Mouse (Mus musculus) left cerebral cortex, postnatal 36 days (tissue): ENCODE data around the gene Uspl1. TPM values are rescaled to one million over a fixed set of nuclear protein-coding genes. Genes with fewer than 3 reads are reported as not detected.

Experiments
- DNase-seq, 2 experiments: peaks; one replicate each; pipeline ENCODE4 v3.0.0; 2021 to 2022; ENCODE audit warnings: low spot score in 2 of 2, mixed read lengths in 1 of 2
- intact Hi-C: fragments of 180-260 bp; cut with DNase I; formaldehyde crosslinking; loops from one replicate; pipeline ENCODE4 v1.15.1; 2025
- total RNA-seq, 2 experiments: library from RNA; stranded (reverse); gene quantifications; 2 replicates each; pipeline ENCODE4 v1.2.3; 2021

Gene Uspl1
- total RNA-seq, 2 experiments from 2014 or later: 38.5 to 43.6 TPM

DNA sequence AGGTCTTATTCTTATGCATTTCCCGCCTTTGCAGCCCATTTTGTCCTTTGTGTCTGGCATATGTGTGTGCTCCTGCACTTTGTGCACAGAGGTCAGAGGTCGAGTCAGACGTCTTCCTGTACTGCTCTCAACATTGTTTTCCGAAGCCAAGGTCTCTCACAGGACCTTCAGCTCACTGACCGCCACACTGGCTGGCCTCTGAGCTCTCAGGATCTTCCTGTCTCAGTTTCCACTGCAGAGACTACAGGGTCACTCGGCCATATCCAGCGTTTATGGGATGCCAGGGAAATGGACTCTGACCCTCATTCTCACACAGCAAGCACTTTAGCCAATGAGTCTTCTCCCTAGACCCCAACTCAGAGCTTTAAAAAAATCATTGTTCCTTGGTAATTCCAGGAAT lies 19.3 kb upstream of the Uspl1 start:
- intact Hi-C loops: no loop called here

DNA sequence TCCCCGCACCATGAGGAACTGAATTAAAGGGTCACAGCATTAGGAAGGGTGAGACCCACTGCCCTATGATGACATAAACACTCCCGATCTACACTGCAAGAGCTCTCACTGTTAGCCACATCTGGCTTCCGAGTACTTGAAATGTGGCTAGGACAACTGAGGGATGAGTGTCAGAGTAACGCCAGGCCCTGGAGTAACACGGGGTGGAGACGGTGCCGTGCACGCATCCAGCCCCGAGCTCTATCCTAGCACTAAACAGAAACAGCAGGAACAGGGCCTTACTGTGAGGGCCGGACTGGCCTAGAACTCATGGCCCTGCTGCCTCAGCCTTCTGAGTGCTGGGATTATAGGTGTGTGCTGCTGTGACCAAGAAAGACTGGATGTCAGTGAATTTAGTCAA lies 18.1 kb upstream of the Uspl1 start:
- intact Hi-C loops: no loop called here

More for the DNA sequence above, 19.3 kb upstream of the Uspl1 start:
- DNase-seq: no peak

DNA sequence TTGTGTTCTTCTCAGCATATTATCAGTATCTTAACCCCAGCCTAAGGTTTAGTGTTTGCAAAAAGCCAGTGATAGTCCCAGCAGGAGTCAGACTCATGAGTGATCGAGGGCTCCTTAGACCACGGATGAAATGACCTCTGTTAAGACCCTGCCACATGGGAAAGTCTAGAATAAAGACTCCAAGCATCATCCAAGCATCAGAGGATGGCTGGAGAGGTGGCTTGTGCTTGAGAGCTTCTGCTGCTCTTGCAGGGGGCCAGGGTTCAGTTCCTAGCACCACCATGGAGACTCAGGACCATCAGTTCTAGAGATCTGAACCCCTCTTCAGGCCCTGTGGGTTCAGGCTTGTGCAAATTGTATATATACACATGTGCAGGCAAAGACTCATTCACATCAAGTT lies 16.1 kb upstream of the Uspl1 start:
- DNase-seq: no peak
- intact Hi-C loops: no loop called here

More for the DNA sequence above, 18.1 kb upstream of the Uspl1 start:
- DNase-seq: no peak

DNA sequence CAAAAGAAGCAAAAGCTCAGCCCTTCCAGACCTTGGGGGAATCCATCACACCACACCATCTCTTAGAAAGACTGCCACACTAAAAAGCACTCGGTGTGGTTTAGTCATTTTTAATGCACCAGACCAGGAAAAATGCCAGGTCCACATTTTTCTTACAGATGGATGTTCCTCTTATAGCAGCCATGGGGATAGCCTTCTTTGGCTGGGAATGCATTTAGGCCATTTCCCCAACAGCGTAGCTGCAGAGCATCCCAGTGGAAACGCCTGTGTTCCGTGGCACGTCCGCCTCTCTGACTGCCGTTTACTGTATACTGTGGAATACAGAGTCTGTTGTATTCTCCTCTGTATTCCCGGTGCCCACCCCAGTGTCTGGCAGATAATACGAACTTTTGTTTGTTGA lies 15.3 kb upstream of the Uspl1 start:
- DNase-seq: peak; percentile 17 to 41
- intact Hi-C loops: no loop called here

- intact Hi-C loops: no loop called here
- no peak for DNase-seq
These were observed 13.1 kb upstream of the Uspl1 start for GRCm38 (mm10) chr5:149170841-149171588.

- intact Hi-C loops: no loop called here
- no peak for DNase-seq
These were observed 11.9 kb upstream of the Uspl1 start for GRCm38 (mm10) chr5:149172246-149172645.

- intact Hi-C loops: no loop called here
- no peak for DNase-seq
These were observed 9.6 kb upstream of the Uspl1 start for GRCm38 (mm10) chr5:149174527-149174926.

DNA sequence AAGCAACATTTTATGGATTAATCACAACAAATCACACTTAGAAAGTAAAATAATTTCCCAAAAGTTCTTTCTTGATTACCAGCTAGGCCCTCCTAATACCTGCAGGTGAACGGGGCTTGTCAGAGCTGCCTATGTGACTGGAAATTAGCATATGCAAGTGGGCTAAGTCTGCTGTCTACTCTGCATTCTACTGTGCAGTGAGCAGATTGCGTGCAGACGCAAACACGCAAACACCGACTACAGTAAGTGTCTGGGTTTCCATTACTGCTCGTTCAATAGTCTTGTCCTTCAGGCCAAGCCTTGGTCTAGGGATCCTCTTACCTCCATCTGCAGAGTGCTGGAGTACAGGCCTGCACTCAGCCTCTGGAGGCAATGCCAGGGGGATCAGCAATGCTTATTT lies 8.4 kb upstream of the Uspl1 start:
- intact Hi-C loops: no loop called here
- DNase-seq: no peak

- no peak for DNase-seq
- intact Hi-C loops: no loop called here
These were observed 6.1 kb upstream of the Uspl1 start for GRCm38 (mm10) chr5:149178095-149178494.

- no peak for DNase-seq
- intact Hi-C loops: loop anchor here (5.0 to 10.0 kb wide), 6 partner anchors 38 to 457 kb away; partner anchors contain the start of genes Hsph1 and Wdr95
These were observed 4.3 kb upstream of the Uspl1 start for GRCm38 (mm10) chr5:149179826-149180225.

DNA sequence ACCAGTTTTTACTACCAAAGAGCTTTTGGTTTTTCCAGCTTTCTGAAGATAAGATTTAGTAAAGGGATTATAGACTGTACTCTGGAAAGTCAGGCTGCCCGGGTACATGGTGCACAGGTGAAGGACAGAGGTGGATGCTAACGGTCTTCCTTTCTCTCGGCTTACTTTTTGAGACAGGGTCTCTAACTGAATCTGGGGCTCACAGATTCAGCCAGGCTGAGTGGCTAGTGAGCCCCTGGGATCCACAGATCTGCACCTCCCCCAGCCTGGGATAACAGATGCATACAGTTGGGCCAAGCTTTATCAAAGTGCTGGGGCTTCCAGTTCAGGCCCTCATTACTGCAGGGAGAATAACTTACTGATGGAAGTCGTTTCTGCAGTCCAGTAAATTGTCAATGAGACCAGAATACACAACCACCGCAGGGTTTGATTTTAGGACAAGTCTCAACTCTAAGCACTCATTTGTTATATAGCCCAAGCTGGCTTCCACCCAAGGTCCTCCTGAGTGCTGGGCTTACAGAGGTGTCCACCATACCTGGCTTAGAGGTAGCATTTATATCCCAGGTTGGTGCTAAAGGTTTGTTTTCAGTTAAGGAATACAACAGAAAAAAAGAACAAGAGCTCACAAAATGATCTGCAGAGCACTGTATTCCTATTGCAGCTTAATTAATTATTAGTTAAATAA lies 1.8 kb upstream of the Uspl1 start:
- DNase-seq: no peak
- intact Hi-C loops: loop anchor here (5.0 to 10.0 kb wide), 6 partner anchors 40 to 455 kb away; partner anchors contain the start of genes Hsph1 and Wdr95

DNA sequence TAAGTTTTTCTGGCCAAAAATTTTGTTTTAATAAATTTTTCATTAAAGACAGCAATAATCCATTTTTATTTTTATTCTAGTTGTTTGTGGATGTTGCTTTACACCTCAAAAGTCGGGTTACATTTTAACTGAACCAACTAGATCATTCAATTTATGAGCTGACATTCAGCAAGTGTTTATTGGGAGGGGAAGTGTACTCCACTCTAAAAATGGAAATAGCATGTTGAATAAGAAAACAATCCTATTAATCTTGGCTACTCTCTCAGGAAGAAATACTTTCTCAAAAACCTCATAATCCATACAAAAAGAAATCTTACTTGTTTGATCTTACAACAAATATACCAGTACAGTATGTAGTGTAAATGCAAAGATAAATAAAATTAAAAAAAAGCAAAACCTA lies 1.0 kb upstream of the Uspl1 start:
- intact Hi-C loops: loop anchor here (5.0 to 10.0 kb wide), 6 partner anchors 41 to 454 kb away; partner anchors contain the start of genes Hsph1 and Wdr95
- no peak for DNase-seq

GRCm38 (mm10) chr5:149183721-149184103 lies 438 bp upstream of the Uspl1 start:
- intact Hi-C loops: loop anchor here (1.0 to 10.0 kb wide), 9 partner anchors 41 to 454 kb away; partner anchors contain the start of genes Hsph1, Katnal1 and Wdr95
- DNase-seq: no peak

GRCm38 (mm10) chr5:149184844-149185186 lies 665 bp downstream of the Uspl1 start:
- intact Hi-C loops: loop anchor here (1.0 to 10.0 kb wide), 9 partner anchors 43 to 452 kb away; partner anchors contain the start of genes Hsph1, Katnal1 and Wdr95
- DNase-seq: peak in 1 of 2 experiments; percentile 54

DNA sequence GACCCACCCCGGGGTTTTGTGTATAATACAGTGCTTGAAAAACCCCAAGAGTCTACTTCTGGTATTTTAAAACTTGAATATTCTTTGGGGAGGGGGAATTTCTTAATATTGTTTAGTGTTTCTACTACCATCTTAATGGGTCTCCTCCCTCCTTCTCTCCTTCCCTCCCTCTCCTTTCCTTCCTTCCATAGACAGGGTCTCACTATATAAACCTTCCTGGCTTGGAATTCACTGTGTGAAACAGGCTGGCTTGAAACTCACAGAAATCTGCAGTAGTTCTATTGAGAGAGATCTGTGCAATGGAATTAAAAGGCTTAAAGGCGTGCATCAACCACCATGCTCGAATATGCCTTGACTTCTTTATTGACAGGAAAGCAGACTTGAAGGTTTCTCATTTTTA lies 1.7 kb downstream of the Uspl1 start:
- DNase-seq: no peak
- intact Hi-C loops: loop anchor here (2.0 to 10.0 kb wide), 3 partner anchors 257 to 339 kb away; partner anchors contain the start of genes Katnal1 and Wdr95

DNA sequence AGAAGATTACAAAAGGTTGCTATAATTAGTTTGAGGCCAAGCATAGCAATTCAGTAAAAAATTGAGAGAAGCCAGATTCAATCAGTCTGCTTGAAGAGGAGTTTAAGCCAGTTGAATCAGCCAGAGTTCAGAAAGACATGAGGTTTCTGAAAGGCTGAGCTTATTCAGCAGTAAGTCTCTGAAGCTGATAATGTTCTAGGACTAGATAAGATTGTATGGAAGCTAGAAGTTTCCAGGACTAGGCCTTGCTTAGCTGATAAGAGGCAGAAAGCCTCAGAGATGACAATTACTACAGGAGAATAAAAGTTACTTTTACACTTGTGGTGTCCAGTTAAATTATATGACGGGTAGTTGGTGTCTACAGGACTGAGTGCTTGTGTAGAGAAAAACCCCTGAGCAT lies 6.0 kb downstream of the Uspl1 start:
- intact Hi-C loops: no loop called here
- no peak for DNase-seq

GRCm38 (mm10) chr5:149196611-149197010 lies 12.5 kb downstream of the Uspl1 start:
- no peak for DNase-seq
- intact Hi-C loops: no loop called here

- intact Hi-C loops: no loop called here
- no peak for DNase-seq
These were observed 14.6 kb downstream of the Uspl1 start for GRCm38 (mm10) chr5:149198782-149199181.

DNA sequence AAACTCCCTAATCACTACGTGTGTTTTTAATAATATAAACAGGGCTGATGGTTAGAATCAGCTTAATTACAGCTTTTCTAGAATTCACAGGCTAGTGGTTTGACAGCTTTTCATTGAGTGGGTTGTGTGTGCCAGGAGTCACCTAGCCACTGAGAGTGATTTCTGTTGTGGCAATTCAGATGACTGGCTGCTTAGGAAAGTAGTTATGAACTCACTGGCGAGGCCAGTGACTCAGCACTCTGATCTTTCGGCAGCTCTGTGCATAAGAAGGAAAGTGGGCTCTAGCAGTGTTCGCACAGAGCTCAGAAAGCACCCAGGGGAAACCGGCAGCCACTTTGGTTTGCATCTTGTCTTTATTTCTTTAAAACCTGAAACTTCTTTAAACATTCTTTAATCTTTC lies 18.8 kb downstream of the Uspl1 start:
- no peak for DNase-seq
- intact Hi-C loops: loop anchor here (10.0 kb wide), 1 partner anchor 422 kb away; no protein-coding TSS in a partner anchor

DNA sequence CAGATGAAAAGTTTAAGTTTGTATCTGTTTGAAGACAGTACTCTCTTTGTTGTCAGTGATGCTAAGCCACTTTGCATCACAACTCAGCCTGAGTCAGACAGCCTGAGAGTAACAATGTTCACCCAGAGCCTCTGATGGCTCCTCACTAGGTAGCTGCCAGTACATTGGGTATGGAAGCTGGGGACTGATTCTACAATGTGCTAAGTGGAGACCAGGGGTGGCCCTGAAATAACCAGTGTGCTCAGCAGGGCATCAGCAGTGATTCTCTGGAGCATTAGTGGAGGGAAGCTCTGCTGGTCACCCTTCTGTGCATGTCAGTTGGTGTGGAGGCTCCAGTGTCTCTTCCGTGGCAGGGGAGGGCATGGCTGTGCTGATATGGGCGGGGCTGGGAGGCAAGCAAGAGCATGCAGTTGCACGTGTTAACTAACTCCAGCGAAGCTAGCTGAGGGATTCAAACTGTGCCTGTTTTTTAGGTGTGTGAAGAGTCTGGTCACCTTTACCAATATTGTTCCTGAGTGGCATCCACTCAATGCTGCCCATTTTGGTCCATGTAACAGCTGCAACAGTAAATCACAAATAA lies 19.7 kb downstream of the Uspl1 start:
- intact Hi-C loops: loop anchor here (10.0 kb wide), 1 partner anchor 421 kb away; no protein-coding TSS in a partner anchor
- no peak for DNase-seq
